Mouse (Mus musculus) kidney, adult 2 months (tissue): ENCODE results near the gene Mzt1. TPM values are rescaled to one million over a fixed set of nuclear protein-coding genes. Genes with fewer than 3 reads are reported as not detected.
"Not testable (repeated sequence)": the region's sequence is repeated elsewhere in the genome, so short reads cannot be mapped to it uniquely, and the experiment has no call there.

Experiments used
- DNase-seq: peaks from one replicate; pipeline ENCODE4 v3.0.0; 2021
- H3K27ac ChIP-seq: fragments of 200-500 bp; 2 replicates; pipeline ENCODE4 v1.5.1; 2012; ENCODE audit warnings: low read depth, low read length, control low read depth, inconsistent platforms; ENCODE audit not compliant: insufficient read depth
- H3K27me3 ChIP-seq: fragments of 200-500 bp; replicated peaks from 2 replicates; pipeline ENCODE4 v1.6.1; 2012; ENCODE audit warnings: mild to moderate bottlenecking, moderate library complexity, low read length, inconsistent platforms; ENCODE audit not compliant: control insufficient read depth, insufficient read depth
- H3K36me3 ChIP-seq: fragments of 200-500 bp; 2 replicates; pipeline ENCODE4 v1.6.1; 2012; ENCODE audit warnings: mild to moderate bottlenecking, moderate library complexity, low read length, inconsistent platforms; ENCODE audit not compliant: control insufficient read depth, insufficient read depth
- H3K4me1 ChIP-seq: fragments of 200-500 bp; 2 replicates; pipeline ENCODE4 v1.6.1; 2011; ENCODE audit warnings: low read length; ENCODE audit not compliant: control insufficient read depth, insufficient read depth
- H3K4me3 ChIP-seq: fragments of 200-500 bp; 2 replicates; pipeline ENCODE4 v1.5.1; 2011; ENCODE audit warnings: mild to moderate bottlenecking, low read depth, low read length, control low read depth; ENCODE audit not compliant: insufficient read depth
- CTCF ChIP-seq: fragments of 200-500 bp; conservative IDR thresholded peaks from 2 replicates; pipeline ENCODE4 v1.5.1; 2011; ENCODE audit warnings: low read depth, mild to moderate bottlenecking, control low read depth, low read length, moderate library complexity, mixed read lengths; ENCODE audit not compliant: insufficient read depth, insufficient read length
- POLR2A ChIP-seq: fragments of 200-500 bp; IDR thresholded peaks from one replicate; pipeline ENCODE4 v1.6.1; 2011; ENCODE audit warnings: low read depth, low read length, control low read depth
- WGBS: fragments of 180-500 bp; shearing (Covaris S2); methylation state at CpG from one replicate; pipeline ENCODE4 v1.1.7; 2018; 5-methylcytosine and 5-hydroxymethylcytosine counted together
- polyA plus RNA-seq: library from polyadenylated mRNA; depleted of rRNA; stranded (reverse); fragments of >200 nt; gene quantifications from 2 replicates; pipeline ENCODE4 v1.2.3, GENCODE M21; 2012

Gene Mzt1
- polyA plus RNA-seq, 1 experiment, result 16.5 TPM

DNA sequence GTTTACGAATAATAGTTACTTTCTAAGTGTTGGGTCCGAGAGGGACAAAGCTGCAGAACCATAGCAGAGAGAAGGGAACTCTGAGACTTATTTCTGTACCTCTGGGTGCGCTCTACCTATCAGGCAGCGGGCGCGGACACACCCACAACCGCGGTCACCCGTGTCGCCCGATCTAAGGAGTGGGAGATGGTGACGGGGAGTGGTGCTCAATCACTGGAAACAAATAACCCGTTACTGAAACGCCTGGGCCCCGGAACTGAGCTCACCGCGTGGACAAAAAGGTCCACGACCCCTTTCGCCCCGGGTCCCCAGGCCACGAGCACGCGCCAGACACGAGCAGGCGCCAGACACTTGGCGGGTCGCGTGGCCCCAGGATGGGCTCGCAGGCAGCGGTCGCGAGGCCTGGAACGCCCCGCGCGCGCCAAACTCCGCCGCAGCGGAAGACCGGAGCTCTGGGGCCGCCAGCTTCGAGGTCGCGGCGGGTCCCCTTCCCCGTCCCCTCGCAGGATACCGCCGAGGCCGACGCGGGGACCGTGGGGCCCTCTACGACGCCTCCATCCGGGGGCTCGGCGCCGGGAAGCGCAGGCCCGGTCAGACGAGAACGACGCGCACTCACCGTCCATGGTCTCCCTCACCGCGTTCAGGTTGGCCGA is 430 bp downstream of the Mzt1 start:
- WGBS, result under 1% methylated on average over 70 of the region's 70 CpGs
- no peak for TF ChIP-seq POLR2A
- TF ChIP-seq CTCF, result no peak
- Histone ChIP-seq H3K27me3 (no peaks in the 10 kb centered on the region), H3K4me1 (peaks cover 7% of the 10 kb centered on the region), H3K4me3 (peak overlapping the region; percentile 77), H3K36me3 (no peaks in the 10 kb centered on the region), H3K27ac (peak overlapping the region; percentile 62)
- peak; percentile 32 for DNase-seq

GRCm38 (mm10) chr14:99044718-99045117 is 1.2 kb downstream of the Mzt1 start:
- Histone ChIP-seq H3K27ac (no peak overlapping the region), H3K4me3 (peak overlapping the region; percentile 34)
- 8% methylated on average over 5 of the region's 5 CpGs for WGBS

DNA sequence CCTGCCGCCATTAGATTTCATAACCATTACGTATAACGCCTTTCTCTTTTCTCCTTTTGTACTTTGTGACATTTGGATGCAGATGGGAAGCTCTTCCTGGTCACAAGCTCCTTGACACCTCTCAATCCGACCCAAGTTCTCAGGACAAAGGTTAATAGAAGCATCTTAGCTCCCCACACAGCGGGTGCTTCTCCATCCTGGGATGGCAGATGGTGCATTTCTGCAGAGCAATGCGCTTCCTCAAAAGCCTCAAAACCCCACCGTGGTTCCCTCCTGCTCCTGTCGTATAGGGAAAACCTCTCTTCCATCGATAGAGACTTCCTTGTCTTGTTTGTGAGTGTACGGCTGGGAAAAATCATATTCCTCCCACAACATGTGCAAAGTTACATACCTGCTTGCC is 1.8 kb downstream of the Mzt1 start:
- WGBS, result 43% methylated on average over 10 of the region's 10 CpGs
- no peaks in the 10 kb centered on the region for H3K36me3 ChIP-seq
- no peak for TF ChIP-seq POLR2A
- TF ChIP-seq CTCF, result no peak
- H3K4me1 ChIP-seq, result peaks cover 7% of the 10 kb centered on the region
- no peaks in the 10 kb centered on the region for H3K27me3 ChIP-seq
- no peak overlapping the region for H3K27ac ChIP-seq
- no peak overlapping the region for H3K4me3 ChIP-seq
- DNase-seq, result no peak

More at GRCm38 (mm10) chr14:99044718-99045117, 1.2 kb downstream of the Mzt1 start:
- TF ChIP-seq CTCF (no peak), POLR2A (no peak)
- H3K36me3 ChIP-seq, result no peaks in the 10 kb centered on the region
- DNase-seq, result no peak
- no peaks in the 10 kb centered on the region for H3K27me3 ChIP-seq
- peaks cover 7% of the 10 kb centered on the region for H3K4me1 ChIP-seq

- Histone ChIP-seq H3K27me3 (no peaks in the 10 kb centered on the region), H3K4me1 (peaks cover 7% of the 10 kb centered on the region), H3K27ac (no peak overlapping the region), H3K36me3 (no peaks in the 10 kb centered on the region), H3K4me3 (no peak overlapping the region)
- DNase-seq, result no peak
- WGBS, result 68% methylated on average over 1 of the region's 1 CpGs
- TF ChIP-seq CTCF (no peak), POLR2A (no peak)
These were observed 2.4 kb downstream of the Mzt1 start for GRCm38 (mm10) chr14:99043499-99043898.

- DNase-seq, result no peak
- Histone ChIP-seq H3K4me3 (no peak overlapping the region), H3K27ac (no peak overlapping the region), H3K27me3 (no peaks in the 10 kb centered on the region), H3K36me3 (no peaks in the 10 kb centered on the region), H3K4me1 (peaks cover 7% of the 10 kb centered on the region)
- TF ChIP-seq CTCF (no peak), POLR2A (no peak)
- 44% methylated on average over 4 of the region's 4 CpGs for WGBS
These were observed 4.5 kb downstream of the Mzt1 start for GRCm38 (mm10) chr14:99041416-99041815.

DNA sequence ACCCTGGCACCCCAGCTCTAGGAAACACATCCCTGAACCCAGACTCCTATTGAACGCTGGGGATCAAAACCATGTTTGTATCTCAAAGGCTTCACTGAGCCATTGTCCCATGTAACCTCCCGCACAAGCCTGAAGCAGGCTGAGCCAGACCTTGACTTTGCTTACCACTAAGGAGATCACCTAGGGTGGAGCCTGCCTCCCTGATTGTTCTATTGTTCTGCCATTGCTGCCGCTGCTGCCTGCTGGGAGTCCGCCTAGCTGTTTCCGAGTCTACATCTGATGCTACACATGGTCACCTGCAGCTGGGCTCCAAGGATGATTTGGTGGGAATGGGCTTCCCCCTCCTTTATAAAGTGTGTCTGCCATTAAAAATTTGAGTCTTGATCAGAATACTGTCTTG is 6.6 kb downstream of the Mzt1 start:
- WGBS, result 88% methylated on average over 5 of the region's 5 CpGs
- not testable (repeated sequence) for H3K27me3 ChIP-seq, H3K4me1 ChIP-seq, H3K36me3 ChIP-seq, H3K27ac ChIP-seq, DNase-seq, H3K4me3 ChIP-seq

- 61% methylated on average over 2 of the region's 2 CpGs for WGBS
- Histone ChIP-seq H3K27ac (no peak overlapping the region), H3K27me3 (no peaks in the 10 kb centered on the region), H3K4me3 (no peak overlapping the region), H3K36me3 (no peaks in the 10 kb centered on the region), H3K4me1 (no peaks in the 10 kb centered on the region; the same call in 1 of the 2 replicates)
- TF ChIP-seq POLR2A, result no peak
- TF ChIP-seq CTCF, result no peak
- DNase-seq, result no peak
These were observed 8.2 kb downstream of the Mzt1 start for GRCm38 (mm10) chr14:99037703-99038102.
